Mouse (Mus musculus): ENCODE measurements at regions not wholly inside any gene's neighbourhood (a gene's known extent, or its start where the extent isn't known, plus 50 kb on each side); places are given as distances from the start of the nearest gene placed in this dataset.

DNA sequence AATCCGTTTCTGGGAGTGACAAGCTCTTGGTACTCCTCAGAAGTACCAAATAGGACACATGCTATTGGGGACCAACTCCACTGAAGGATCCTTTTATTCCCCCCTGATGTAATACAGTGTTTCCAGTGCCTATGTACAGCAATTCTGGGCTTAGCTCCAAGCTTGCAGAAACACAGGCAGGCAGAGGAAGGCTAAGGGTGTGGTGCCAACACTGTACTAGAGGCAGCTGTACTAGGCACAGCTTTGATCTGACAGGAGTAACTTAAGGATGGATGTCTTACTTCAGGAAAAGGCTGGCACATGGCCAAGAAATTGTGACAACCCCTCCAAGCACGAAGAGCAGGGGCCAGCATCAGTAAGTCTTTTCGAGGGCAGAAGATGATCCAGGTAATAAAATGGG lies 154.7 kb upstream of the Arid2 start:
- no peaks in the 10 kb centered on the region for H3K27me3 ChIP-seq (replicated peaks; ENCODE audit: control insufficient read depth, insufficient read depth, low read length)
- H3K9me3 ChIP-seq (replicated peaks; ENCODE audit: control insufficient read depth, low read length): no peaks in the 10 kb centered on the region
- H3K27ac ChIP-seq (ENCODE audit: low read depth, low read length): no peak overlapping the region
- peak; percentile 89 for DNase-seq (ENCODE audit: low spot score)
- no peaks in the 10 kb centered on the region for H3K36me3 ChIP-seq (ENCODE audit: control insufficient read depth, insufficient read depth, low read length)
- no peak overlapping the region for H3K9ac ChIP-seq (ENCODE audit: low read length)
- no peak overlapping the region for H3K4me2 ChIP-seq (ENCODE audit: low read length)
- H3K4me3 ChIP-seq (ENCODE audit: low read depth, low read length): no peak overlapping the region
- 44% methylated on average over 3 of the region's 3 CpGs for WGBS
- peaks cover 7% of the 10 kb centered on the region; the same call in 1 of the 2 replicates for H3K4me1 ChIP-seq (ENCODE audit: control insufficient read depth, insufficient read depth, low read length)
- ATAC-seq: peak; percentile 80

DNA sequence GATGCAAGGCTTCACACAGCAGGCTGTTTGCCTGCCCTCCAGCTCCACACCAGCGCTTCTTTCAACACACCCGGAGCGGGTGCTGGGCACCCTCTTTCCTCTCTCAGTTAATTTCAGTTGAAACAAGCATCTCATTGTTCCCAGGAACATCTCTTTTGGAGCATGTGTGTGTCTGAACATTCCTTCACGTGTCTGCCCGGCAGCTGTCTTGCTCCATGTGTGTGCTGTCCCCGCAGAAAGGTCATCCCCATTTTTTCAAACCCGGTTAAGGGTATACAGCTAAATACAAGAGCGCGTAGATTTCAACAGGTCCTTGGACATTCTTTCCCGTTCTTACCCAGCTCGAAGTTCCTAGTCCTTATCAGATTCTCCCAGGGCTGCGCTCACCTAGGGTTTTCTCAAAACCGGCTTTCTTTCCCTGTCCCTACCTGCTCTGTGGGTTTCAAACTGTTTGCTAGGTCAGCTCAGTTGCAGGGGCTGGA lies 152.0 kb upstream of the Arid2 start:
- Histone ChIP-seq H3K36me3 (ENCODE audit: control insufficient read depth, insufficient read depth, low read length) (no peaks in the 10 kb centered on the region), H3K27ac (ENCODE audit: low read depth, low read length) (no peak overlapping the region), H3K9ac (ENCODE audit: low read length) (no peak overlapping the region), H3K9me3 (replicated peaks; ENCODE audit: control insufficient read depth, low read length) (no peaks in the 10 kb centered on the region), H3K27me3 (replicated peaks; ENCODE audit: control insufficient read depth, insufficient read depth, low read length) (no peaks in the 10 kb centered on the region), H3K4me2 (ENCODE audit: low read length) (no peak overlapping the region), H3K4me3 (ENCODE audit: low read depth, low read length) (no peak overlapping the region), H3K4me1 (ENCODE audit: control insufficient read depth, insufficient read depth, low read length) (peaks cover 7% of the 10 kb centered on the region; the same call in 1 of the 2 replicates)
- ATAC-seq (no peak), DNase-seq (ENCODE audit: low spot score) (no peak)
- WGBS: 17% methylated on average over 13 of the region's 13 CpGs

GRCm38 (mm10) chr15:96135816-96136215 lies 151.5 kb upstream of the Arid2 start:
- H3K4me2 ChIP-seq (ENCODE audit: low read length): no peak overlapping the region
- no peaks in the 10 kb centered on the region for H3K9me3 ChIP-seq (replicated peaks; ENCODE audit: control insufficient read depth, low read length)
- ATAC-seq: no peak
- no peaks in the 10 kb centered on the region for H3K27me3 ChIP-seq (replicated peaks; ENCODE audit: control insufficient read depth, insufficient read depth, low read length)
- no peak overlapping the region for H3K9ac ChIP-seq (ENCODE audit: low read length)
- DNase-seq (ENCODE audit: low spot score): no peak
- 54% methylated on average over 6 of the region's 6 CpGs for WGBS
- peaks cover 7% of the 10 kb centered on the region; the same call in 1 of the 2 replicates for H3K4me1 ChIP-seq (ENCODE audit: control insufficient read depth, insufficient read depth, low read length)
- H3K4me3 ChIP-seq (ENCODE audit: low read depth, low read length): no peak overlapping the region
- no peak overlapping the region for H3K27ac ChIP-seq (ENCODE audit: low read depth, low read length)
- H3K36me3 ChIP-seq (ENCODE audit: control insufficient read depth, insufficient read depth, low read length): no peaks in the 10 kb centered on the region

- no peak for DNase-seq (ENCODE audit: low spot score)
- ATAC-seq: no peak
- Histone ChIP-seq H3K36me3 (ENCODE audit: control insufficient read depth, insufficient read depth, low read length) (no peaks in the 10 kb centered on the region), H3K4me1 (ENCODE audit: control insufficient read depth, insufficient read depth, low read length) (peaks cover 4% of the 10 kb centered on the region; the same call in 1 of the 2 replicates), H3K27me3 (replicated peaks; ENCODE audit: control insufficient read depth, insufficient read depth, low read length) (no peaks in the 10 kb centered on the region), H3K4me2 (ENCODE audit: low read length) (no peak overlapping the region), H3K9me3 (replicated peaks; ENCODE audit: control insufficient read depth, low read length) (no peaks in the 10 kb centered on the region), H3K9ac (ENCODE audit: low read length) (no peak overlapping the region), H3K27ac (ENCODE audit: low read depth, low read length) (no peak overlapping the region), H3K4me3 (ENCODE audit: low read depth, low read length) (no peak overlapping the region)
- WGBS: 95% methylated on average over 17 of the region's 17 CpGs
Measured at GRCm38 (mm10) chr15:96137534-96137933, 149.8 kb upstream of the Arid2 start.

GRCm38 (mm10) chr15:96137945-96138344 lies 149.4 kb upstream of the Arid2 start:
- H3K9me3 ChIP-seq (replicated peaks; ENCODE audit: control insufficient read depth, low read length): no peaks in the 10 kb centered on the region
- no peak overlapping the region for H3K27ac ChIP-seq (ENCODE audit: low read depth, low read length)
- ATAC-seq (no peak), DNase-seq (ENCODE audit: low spot score) (no peak)
- H3K4me1 ChIP-seq (ENCODE audit: control insufficient read depth, insufficient read depth, low read length): peaks cover 3% of the 10 kb centered on the region; the same call in 1 of the 2 replicates
- H3K4me3 ChIP-seq (ENCODE audit: low read depth, low read length): no peak overlapping the region
- H3K9ac ChIP-seq (ENCODE audit: low read length): no peak overlapping the region
- H3K27me3 ChIP-seq (replicated peaks; ENCODE audit: control insufficient read depth, insufficient read depth, low read length): no peaks in the 10 kb centered on the region
- no peak overlapping the region for H3K4me2 ChIP-seq (ENCODE audit: low read length)
- no peaks in the 10 kb centered on the region for H3K36me3 ChIP-seq (ENCODE audit: control insufficient read depth, insufficient read depth, low read length)
- WGBS: 91% methylated on average over 3 of the region's 3 CpGs

GRCm38 (mm10) chr15:96153489-96153888 lies 133.8 kb upstream of the Arid2 start:
- no peaks in the 10 kb centered on the region for H3K9me3 ChIP-seq (replicated peaks; ENCODE audit: control insufficient read depth, low read length)
- DNase-seq (ENCODE audit: low spot score) (no peak), ATAC-seq (no peak)
- no peaks in the 10 kb centered on the region for H3K36me3 ChIP-seq (ENCODE audit: control insufficient read depth, insufficient read depth, low read length)
- no peak overlapping the region for H3K27ac ChIP-seq (ENCODE audit: low read depth, low read length)
- no peaks in the 10 kb centered on the region for H3K4me1 ChIP-seq (ENCODE audit: control insufficient read depth, insufficient read depth, low read length)
- H3K9ac ChIP-seq (ENCODE audit: low read length): no peak overlapping the region
- H3K4me3 ChIP-seq (ENCODE audit: low read depth, low read length): no peak overlapping the region
- no peaks in the 10 kb centered on the region for H3K27me3 ChIP-seq (replicated peaks; ENCODE audit: control insufficient read depth, insufficient read depth, low read length)
- WGBS: 69% methylated on average over 6 of the region's 6 CpGs
- no peak overlapping the region for H3K4me2 ChIP-seq (ENCODE audit: low read length)

DNA sequence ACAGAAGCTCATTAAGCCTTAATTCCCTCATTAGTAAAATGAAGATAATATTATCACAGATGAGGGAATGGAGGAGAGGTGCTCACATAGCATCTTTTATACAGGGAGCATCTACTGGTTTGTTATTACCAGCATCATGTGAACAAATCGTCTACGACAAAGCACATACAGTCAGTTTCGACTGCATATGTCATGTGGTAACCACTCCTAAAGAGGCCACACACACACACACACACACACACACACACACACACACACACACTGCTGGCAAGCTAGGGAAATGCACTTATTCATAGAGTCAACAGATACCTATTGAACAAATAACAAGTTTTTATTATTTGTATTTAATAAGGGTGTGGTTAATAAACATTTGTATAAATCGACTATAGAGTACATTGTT lies 129.0 kb upstream of the Arid2 start:
- H3K9me3 ChIP-seq (replicated peaks; ENCODE audit: control insufficient read depth, low read length): no peaks in the 10 kb centered on the region
- H3K4me2 ChIP-seq (ENCODE audit: low read length): no peak overlapping the region
- ATAC-seq (no peak), DNase-seq (ENCODE audit: low spot score) (no peak)
- H3K27me3 ChIP-seq (replicated peaks; ENCODE audit: control insufficient read depth, insufficient read depth, low read length): no peaks in the 10 kb centered on the region
- 88% methylated on average over 4 of the region's 4 CpGs for WGBS
- no peaks in the 10 kb centered on the region for H3K36me3 ChIP-seq (ENCODE audit: control insufficient read depth, insufficient read depth, low read length)
- H3K4me1 ChIP-seq (ENCODE audit: control insufficient read depth, insufficient read depth, low read length): no peaks in the 10 kb centered on the region
- H3K27ac ChIP-seq (ENCODE audit: low read depth, low read length): no peak overlapping the region
- H3K9ac ChIP-seq (ENCODE audit: low read length): no peak overlapping the region
- no peak overlapping the region for H3K4me3 ChIP-seq (ENCODE audit: low read depth, low read length)

- H3K27me3 ChIP-seq (replicated peaks; ENCODE audit: control insufficient read depth, insufficient read depth, low read length): no peaks in the 10 kb centered on the region
- DNase-seq (ENCODE audit: low spot score) (peak; percentile 69), ATAC-seq (peak; percentile 79)
- H3K4me3 ChIP-seq (ENCODE audit: low read depth, low read length): no peak overlapping the region
- H3K4me2 ChIP-seq (ENCODE audit: low read length): peak overlapping the region; percentile 22; the same call in 1 of the 2 replicates
- 55% methylated on average over 13 of the region's 13 CpGs for WGBS
- no peaks in the 10 kb centered on the region for H3K9me3 ChIP-seq (replicated peaks; ENCODE audit: control insufficient read depth, low read length)
- H3K9ac ChIP-seq (ENCODE audit: low read length): peak overlapping the region; percentile 29; the same call in 1 of the 2 replicates
- no peaks in the 10 kb centered on the region for H3K36me3 ChIP-seq (ENCODE audit: control insufficient read depth, insufficient read depth, low read length)
- peaks cover 4% of the 10 kb centered on the region; the same call in 1 of the 2 replicates for H3K4me1 ChIP-seq (ENCODE audit: control insufficient read depth, insufficient read depth, low read length)
- H3K27ac ChIP-seq (ENCODE audit: low read depth, low read length): peak overlapping the region; percentile 70
Measured at GRCm38 (mm10) chr15:96164771-96165431, 122.4 kb upstream of the Arid2 start.

DNA sequence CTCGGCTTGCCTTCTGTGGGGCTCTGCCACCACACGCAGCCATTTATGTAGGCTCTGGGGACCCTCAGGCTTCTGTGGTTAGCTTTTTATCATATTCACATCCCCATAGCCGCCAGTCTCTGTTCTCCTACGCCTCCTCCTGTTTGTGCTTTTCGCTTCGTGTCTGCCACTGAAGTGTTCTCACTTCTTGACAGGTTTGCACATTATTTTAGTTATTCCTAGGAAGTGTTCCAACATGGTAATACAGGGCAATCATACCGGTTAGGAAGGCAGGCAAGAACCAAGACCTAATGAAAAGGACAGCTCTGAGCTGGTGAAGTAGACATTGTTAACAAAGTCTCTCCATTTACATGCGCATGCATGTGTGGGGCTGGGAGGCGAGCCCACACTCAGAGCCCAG lies 120.1 kb upstream of the Arid2 start:
- no peaks in the 10 kb centered on the region for H3K36me3 ChIP-seq (ENCODE audit: control insufficient read depth, insufficient read depth, low read length)
- no peaks in the 10 kb centered on the region for H3K9me3 ChIP-seq (replicated peaks; ENCODE audit: control insufficient read depth, low read length)
- H3K27me3 ChIP-seq (replicated peaks; ENCODE audit: control insufficient read depth, insufficient read depth, low read length): no peaks in the 10 kb centered on the region
- ATAC-seq (no peak), DNase-seq (ENCODE audit: low spot score) (no peak)
- H3K4me2 ChIP-seq (ENCODE audit: low read length): no peak overlapping the region
- H3K4me1 ChIP-seq (ENCODE audit: control insufficient read depth, insufficient read depth, low read length): peaks cover 8% of the 10 kb centered on the region; the same call in 1 of the 2 replicates
- H3K9ac ChIP-seq (ENCODE audit: low read length): no peak overlapping the region
- 62% methylated on average over 9 of the region's 9 CpGs for WGBS
- no peak overlapping the region for H3K4me3 ChIP-seq (ENCODE audit: low read depth, low read length)
- no peak overlapping the region for H3K27ac ChIP-seq (ENCODE audit: low read depth, low read length)
